Mouse (Mus musculus): ENCODE results near the gene Ttc41.
"Not testable (repeated sequence)": the region's sequence is repeated elsewhere in the genome, so short reads cannot be mapped to it uniquely, and the experiment has no call there.

Ttc41 gene

DNA sequence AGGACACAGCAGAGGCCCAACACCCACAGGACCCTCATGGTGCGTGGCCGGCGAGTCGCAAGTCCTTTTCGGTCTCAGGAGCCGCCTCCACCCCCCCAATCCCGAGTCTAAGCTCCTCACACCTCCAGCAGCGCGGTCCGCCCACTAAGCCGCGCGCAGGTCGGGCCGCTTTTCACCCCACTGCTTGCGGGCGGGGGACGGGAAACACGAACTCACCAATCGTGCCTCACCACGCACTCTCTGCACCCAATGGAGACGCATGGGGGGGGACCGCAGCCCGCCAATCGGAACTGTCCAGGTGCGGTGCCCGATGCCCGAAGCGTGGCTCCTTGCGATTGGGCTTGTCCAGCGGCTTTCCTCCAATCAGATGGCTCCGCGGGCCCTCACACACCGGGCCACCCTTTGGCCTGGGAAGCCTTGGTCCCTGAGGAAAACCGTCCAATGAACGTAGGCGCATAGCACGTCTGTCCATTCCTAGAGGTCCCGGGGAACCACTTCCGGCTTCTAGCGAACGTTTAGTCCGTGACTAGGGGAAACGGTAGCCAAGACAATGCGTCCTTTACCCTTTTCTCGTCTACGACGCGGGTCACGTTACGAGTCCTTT is at the start of gene Ttc41, which contains the start of gene Hsp90b1:
Ttc41 (plus strand) TSS at position 494 of the 604 bp plus-strand sequence.
Hsp90b1 (minus strand) TSS at position 192 of the 604 bp plus-strand sequence.
- DNase-seq (ENCODE audit: low spot score in 2 of 2): peak; percentile 99

DNA sequence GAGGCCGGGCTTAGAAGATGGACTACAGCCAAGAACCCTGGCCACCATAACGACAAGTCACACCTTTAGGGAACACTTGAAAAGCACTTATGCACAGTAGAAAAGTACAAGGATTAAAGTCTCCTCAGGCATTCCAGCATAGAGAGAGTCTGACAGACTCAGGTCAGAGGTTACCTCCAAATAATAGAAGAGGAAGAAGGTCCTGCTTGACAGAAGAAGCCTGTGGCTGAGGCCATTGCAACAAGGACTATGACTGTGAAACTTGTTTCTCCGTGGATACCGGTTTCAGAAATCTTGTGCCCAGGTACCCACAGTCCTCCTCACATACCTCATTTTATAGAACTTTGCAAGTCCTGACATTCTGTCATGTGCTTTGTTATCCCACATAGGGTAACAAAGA is 35.1 kb upstream of the Ttc41 start:
- DNase-seq (ENCODE audit: low spot score in 2 of 2): not testable (repeated sequence)

DNA sequence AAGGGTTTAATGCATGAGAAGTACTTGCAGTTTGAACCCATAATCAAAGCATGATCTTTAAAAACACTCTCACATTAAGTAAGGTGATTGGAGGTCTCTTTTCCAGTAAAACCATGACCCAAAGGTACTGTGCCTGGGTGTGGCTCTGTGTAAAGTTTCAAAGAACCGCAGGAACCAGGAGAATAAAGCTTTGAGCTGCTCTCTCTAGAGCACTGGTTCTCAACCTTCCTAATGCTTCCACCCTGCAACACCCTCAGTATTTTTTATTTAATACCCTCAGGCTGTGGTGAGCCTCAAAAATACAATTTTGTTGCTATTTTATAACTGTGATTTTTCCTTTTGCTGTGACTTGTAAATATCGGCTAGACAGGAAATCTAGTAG is 20.8 kb upstream of the Ttc41 start:
- not testable (repeated sequence) for DNase-seq (ENCODE audit: low spot score in 2 of 2)

DNA sequence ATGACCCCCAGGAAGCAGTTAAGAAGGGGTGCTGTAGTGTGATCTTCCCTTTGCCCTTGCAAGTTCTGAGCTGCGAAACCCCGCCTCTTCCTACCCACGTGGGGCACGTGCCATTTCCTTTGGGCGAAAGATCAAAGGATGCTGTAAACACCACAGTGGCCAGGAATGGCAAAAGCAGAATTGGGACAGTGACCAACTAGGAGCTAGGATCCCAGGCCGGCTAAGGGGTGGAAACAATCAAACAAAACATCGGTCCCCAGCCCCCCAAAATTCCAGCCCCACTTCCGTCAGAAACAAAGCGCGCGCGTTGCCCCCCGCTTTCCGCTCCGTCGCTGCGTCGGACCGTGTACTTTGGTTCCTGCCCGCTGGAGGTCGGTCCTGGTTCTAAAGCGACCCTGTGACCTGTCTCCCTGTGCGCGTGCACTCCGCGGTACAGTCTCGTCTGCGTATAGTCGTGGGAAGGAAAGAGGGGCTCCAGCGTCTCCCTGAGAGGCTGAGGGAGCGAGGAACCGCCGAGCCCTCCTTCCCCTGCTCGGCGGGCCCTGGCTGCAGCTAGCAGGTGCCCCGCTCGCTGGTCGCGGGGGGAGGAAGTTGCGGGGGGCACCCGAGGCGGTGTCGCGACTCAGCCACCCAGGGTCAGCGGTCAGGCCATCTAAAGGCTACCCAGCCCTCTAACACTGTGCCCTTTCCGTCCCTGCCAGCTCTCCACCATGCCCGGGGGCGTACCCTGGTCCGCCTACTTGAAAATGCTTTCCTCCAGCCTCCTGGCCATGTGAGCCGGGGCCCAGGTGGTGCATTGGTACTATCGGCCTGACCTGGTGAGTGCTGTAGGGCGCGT is 20.2 kb upstream of the Ttc41 start:
- peak; percentile 71 to 74 for DNase-seq (ENCODE audit: low spot score in 2 of 2)

DNA sequence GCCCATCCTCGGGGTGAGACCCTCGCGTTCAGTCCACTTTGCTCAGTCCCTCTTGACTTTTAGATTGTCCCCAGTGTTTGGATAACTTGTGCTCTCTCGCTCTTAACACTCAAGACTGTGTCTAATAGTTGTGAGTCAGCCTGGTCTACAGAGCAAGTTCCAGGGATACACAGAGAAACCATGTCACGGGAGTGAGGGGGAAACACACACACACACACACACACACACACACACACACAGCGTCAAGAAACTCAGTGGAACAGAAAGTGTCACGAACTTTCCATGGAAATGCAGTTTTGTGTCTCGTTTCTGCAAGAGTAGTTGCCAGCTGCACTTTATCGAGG is 19.6 kb upstream of the Ttc41 start:
- DNase-seq (ENCODE audit: low spot score in 2 of 2): not testable (repeated sequence)

DNA sequence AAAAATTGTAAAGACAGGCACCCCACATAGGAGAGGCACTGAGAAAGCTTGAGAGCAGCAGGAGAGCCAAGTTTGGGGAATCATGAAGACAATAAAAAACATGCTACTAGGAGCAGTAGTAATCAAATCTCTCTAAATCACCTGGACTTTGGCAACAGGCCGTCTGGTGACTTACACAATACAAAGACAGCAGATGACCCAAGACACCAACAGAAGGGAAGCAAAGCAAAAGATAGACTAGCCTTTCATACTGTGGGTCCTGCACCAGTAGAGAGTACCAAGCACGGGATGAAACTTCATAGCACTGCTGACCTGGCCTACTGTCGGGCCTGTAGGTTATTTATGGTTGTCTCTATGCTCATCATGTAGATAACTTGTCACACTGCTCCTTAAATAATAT is 5.4 kb upstream of the Ttc41 start:
- no peak for DNase-seq (ENCODE audit: low spot score in 2 of 2)

DNA sequence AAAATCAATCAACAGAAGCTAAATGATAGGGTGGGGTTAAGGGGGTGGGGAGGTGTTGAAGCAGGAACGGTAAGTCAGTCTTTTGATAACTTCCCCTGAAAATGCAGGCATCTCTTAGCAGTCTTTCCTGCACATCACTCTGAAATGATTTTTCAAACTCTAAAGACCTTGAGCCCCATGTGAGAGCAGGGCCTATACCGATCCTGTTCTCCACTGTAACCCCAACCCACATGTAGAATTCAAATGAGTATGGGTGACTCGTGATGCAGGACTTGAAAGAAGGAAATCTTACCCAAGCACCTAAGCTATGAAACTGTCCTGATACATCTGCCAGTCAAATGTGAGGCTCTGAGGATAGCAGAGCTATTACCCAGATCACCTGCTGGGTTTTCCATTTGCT is 4.6 kb upstream of the Ttc41 start:
- no peak for DNase-seq (ENCODE audit: low spot score in 2 of 2)

DNA sequence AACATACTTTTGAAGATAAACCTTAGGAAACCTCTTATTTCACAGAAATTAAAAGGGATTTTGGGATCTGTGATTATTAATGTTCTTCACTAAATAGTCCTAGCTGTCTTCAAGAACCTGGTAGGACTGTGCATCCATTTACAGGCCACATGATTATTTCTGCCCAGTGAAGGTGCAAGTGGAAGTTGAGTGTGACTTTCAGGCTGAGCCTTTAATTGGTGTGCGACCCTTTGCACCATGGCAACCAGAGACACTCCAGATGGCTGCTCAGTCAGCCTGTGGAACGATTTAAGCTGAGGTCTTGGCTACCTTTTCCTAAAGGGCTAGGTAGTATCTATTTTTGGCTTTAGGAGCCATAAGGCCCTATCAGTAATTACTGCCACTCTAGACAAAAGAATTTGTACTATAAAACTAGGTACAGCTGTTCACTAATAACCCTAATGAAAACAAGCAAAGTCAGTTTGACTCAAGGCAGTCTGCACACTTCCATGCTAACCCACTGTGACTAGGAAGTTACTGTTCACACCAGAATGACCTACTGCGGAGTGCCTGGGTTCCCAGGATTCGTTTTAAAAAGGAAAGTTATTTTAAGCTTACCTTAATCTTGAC is 3.2 kb upstream of the Ttc41 start:
- DNase-seq (ENCODE audit: low spot score in 2 of 2): no peak

DNA sequence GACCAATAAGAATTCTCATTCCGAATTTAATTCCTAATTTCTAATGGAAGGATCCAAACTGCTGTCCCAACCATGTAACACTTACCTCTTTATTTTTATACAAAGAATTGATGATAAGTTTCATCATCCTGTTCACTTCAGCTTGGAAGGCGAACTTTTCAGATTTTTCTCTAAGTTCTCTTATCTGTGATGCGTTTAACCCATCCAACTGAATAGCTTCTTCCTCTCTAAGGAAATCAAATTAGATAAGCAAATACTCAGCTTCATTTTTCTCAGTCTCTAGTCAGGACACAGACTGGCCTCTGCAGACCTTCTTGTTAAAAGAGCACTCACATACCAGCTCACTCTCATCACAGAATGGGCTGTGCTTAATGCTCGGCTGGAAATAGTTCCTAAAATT is 2.2 kb upstream of the Ttc41 start:
- no peak for DNase-seq (ENCODE audit: low spot score in 2 of 2)

DNA sequence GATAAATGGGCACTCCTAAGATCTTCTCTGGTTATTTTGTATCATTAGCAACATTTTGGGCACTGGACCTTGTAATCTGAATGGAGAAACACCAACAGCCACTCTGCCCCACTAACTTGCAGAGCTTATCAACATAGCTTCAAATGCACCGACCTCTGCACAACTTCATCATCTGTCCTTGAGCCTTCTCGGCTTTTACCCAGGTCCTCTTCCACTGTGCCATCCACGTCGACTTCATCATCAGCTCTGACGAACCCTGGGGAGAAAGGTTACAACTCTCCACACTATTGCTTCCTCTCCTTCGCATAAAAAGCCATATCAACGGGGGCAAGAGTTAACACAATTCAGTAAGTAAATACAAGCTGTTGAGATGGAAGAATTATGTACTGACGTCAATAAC is 1.5 kb upstream of the Ttc41 start:
- no peak for DNase-seq (ENCODE audit: low spot score in 2 of 2)

DNA sequence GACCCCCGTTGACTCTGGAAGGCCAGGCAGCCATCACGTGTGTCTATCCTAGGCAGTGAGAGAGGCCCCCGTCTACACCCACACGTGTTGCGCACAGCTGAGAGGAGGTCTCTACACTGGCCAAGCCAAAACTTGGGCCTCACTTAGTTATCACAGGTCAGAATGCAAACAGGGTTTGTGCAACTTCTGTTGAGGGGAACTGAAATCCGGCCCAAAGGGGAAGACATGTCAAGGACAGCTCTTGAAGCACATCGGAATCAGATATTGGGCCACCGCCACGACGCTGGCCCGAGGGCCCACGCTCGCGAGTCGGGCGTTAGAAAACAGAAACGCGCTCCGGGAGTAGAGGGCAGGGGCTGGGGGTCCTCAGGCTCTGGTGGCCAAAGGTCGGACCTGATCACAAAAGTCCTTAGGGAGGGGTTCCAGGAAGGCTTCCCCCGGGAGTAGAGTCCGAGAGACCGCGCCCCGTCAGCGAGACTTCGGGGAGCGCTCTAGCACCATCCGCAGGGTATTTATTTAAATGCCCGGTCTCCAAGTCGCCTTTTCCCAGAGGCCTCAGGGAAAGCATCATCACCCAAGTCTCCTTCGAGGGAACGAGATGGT is 921 bp upstream of the Ttc41 start:
- DNase-seq (ENCODE audit: low spot score in 2 of 2): peak; percentile 25 to 52

DNA sequence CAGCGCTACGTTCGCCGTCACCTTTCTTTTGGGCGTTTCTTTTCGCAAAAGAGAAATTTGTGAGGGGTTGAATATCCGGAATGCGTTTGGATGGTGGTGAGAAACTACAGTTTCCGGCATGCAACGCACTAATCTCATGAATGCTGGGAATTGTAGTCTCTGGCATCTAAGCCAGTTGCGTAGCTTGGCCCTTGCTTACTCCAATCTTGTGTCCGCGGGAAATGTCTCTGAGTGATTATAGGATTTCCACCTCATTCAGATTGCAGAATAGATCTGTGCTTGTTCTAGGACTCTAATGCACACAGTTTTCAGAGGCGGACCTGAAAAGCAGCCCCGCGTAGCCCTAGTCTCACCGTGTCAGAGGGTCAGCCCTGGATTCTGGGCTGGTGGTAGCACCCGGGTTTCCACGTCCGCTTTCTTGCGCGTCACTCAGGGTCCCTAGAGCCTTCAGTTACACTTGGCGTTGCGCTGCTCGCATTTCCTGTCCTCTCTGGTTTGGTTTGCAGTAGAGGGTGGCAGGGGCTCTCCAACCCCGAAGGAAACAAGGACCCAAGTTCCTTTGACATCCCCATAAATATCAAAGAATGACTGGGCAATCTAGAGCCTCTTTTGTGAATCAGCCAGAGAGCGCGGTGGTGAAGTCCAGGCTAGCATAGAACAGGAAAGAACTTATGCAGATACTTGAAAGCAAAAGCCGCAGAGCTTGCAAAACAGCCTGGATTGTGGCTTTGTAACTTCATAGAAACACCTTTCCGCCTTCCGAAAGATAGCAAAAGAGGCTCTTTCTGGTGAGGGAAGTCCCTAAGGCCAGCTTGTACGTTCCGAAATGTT is 526 bp downstream of the Ttc41 start:
- peak; percentile 81 to 88 for DNase-seq (ENCODE audit: low spot score in 2 of 2)

DNA sequence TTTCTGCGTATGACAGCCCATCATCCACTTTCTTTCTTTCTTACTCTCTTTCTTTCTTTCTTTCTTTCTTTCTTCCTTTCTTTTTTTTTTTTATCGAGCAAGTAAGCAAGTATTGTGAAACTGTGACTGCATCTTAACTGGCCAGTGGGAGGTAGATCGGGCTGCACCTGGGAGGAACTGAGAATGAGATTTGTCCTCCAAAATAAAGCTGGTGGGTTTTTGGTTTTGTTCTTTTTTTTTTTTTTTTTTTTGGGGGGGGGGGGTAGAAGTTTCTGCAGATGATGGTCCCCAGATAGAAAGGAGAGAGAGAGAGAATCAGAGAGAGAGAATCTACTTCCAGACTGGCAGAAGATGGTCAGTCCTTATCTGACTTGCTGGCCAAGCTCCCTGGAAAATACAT is 1.5 kb downstream of the Ttc41 start:
- peak; percentile 37 to 45 for DNase-seq (ENCODE audit: low spot score in 2 of 2)

DNA sequence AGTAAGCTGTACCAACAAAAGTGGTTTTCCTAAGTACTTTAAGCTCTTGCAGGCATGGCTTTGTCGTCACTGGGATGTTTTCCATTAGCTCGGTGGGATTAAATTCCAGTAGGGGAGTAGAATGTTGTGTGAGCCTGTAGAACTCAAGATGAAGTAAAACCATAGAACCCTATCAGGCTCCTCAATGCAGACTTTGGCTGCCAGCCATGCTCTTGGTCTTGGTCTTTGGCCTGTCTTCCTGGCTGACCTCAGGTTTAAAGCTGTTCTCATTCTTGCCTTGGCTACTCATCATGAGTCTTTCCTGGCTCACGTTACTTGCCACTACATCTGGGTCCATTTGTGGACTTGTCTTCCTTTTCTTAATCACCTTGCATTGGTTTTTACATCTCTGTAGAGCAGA is 6.5 kb downstream of the Ttc41 start:
- no peak for DNase-seq (ENCODE audit: low spot score in 2 of 2)

DNA sequence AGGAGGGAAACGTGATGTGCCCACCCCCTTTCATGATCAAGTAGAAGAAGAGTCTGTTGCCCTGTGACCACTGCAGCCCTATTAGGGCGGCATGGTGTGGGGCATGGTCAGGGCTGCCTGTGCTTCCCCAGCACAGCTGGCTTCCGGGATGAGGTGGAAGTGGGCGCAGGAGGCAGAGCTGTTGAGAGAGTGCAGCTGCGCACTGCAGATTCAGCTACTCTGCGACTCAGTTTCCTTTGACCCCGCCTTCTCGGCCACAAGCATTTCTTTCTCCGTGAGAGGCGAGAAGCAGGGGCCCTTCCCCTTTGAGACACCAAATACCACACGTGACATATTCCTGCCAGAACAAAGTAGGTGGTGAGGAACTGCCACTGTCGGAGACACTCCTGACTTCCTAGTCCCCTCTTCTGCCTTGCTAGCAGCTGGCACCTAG is 22.0 kb downstream of the Ttc41 start:
- DNase-seq (ENCODE audit: low spot score in 2 of 2): peak; percentile 87 to 88

DNA sequence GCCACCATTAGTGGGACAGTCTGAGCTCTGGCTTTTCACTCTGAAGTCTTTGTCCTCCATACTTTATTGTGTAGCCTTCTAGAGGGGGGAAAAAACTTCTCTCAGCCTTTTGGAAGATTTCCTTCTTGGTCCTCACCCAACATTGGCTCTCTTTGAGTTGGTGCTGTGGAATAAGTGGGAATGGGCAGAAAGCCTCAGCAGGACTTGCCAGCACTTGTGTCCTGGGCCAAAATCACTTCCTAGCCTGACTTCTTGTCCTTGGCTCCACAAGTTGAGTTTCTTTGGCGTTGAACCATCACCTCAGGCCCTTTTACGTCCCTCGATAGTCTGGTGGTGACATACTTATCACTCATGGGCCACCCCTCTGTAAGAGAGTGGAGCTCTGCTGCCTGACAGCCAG is 22.6 kb downstream of the Ttc41 start:
- no peak for DNase-seq (ENCODE audit: low spot score in 2 of 2)

DNA sequence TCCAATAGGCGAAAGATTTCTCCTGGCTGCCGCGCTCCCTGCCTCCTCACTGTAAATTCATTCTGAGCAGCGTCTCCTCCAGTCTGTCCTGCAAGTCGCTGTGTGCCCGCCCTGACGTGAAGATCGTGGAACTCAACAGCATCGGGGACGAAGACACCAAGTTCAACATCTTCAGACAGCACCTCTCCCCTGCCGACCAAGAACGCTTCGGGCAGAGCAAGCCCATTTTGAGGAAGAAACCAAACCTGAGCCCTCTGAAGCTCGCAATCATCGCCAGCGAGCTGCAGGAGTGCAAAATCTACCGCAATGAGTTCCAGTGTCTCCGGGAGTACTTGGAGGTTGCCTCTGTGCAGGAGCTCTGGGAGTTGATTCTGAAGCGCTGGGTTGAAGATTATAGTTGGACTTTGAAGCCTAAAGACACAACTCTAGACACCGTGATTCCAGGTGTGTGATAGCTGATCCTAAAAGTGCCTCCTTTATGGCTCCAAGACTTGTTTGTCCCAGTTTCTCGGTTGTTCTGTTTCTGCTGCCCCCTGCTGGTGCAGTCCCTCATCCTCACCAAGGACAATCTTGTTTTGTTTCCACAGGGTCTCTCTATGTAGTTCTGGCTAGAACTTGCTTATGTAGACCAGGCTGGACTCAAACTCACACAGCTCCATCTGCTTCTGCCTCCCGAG is 25.4 kb downstream of the Ttc41 start:
- peak; percentile 69 to 78 for DNase-seq (ENCODE audit: low spot score in 2 of 2)

DNA sequence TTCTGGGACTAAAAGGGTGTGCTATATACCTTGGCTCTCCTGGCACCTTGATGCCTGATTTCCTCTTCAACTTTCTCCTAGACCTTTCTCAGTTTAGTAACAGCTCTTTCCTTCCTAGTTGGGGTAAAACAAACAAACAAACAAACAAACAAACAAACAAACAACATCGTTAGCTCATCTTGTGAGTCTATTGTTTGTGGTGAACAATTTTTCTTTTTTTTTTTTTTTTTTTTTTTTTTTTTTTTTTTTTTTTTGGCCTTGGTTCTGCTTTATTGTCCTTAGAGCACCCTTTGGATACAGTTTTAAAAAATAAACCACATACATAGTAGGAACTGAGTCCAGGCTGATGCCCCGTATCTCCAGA is 25.9 kb downstream of the Ttc41 start:
- DNase-seq (ENCODE audit: low spot score in 2 of 2): no peak

DNA sequence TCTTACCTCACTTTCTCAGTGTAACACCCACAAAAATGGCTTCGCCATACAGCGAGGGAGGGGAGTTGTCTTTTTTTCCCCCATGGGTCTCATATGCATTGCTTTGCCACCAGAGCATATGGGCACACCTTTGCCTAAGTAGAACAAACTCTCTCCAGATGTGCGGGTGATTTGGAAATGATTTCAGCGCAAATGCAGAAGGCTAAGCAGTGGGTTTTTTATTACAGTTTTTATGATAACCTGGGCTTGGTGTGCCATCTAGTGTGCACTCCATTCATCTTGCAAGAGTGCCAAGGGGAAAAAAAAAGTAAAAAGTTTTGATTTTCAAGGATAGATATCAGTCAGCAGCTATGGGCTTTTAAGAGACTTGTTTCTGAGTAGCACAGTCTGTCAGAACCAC is 29.4 kb downstream of the Ttc41 start:
- DNase-seq (ENCODE audit: low spot score in 2 of 2): no peak

DNA sequence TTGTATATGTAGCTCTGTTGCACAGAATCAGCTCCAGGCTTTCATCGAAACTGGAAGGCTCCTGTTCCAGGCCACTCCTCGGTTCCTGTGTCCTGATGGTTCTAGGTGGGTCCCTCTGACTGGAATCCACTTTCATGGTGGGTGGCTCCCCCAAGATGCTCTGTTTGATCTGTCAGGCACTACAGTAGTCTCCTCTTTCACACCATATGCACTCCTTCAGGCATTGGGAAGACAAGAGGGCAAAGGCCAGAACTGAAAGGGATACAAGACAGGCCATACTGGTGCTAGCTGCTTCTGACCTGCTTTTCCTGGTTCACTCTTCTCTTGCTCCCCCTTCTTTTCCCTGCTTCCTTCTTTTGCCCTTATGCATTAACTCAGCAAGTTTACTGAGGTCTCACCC is 37.3 kb downstream of the Ttc41 start:
- DNase-seq (ENCODE audit: low spot score in 2 of 2): no peak

DNA sequence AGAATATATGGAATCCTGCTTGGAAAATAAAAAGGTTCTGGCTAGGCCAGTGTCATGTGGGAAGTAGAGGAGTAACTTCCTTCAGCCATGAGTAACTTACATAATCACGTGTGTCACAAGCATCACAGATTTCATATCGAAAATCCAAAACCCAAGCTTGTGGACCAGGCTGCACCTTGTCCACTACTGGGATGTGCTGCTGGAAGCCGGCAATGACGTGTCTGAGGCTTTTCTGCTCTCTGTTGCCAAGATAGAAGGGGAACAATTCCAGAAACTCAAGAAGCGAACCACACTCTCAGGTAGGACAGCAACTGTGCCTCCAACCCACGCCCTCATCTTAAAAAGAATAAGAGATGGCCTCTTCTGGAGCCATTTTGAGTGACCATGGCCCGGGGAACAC is 38.7 kb downstream of the Ttc41 start:
- no peak for DNase-seq (ENCODE audit: low spot score in 2 of 2)

Data from spleen, postnatal 36 days (tissue).